Mouse (Mus musculus) adipose tissue, adult 10 weeks (tissue): Measurements from ENCODE around the gene Zfp658. TPM values are rescaled to one million over a fixed set of nuclear protein-coding genes. Genes with fewer than 3 reads are reported as not detected.

Source experiments
- polyA plus RNA-seq: library from polyadenylated mRNA; stranded (reverse); fragments of 350-450 nt; fragmentation: Illumina TruSeq; extraction: RNeasy Lipid Tissue Mini Kit (QIAGEN cat#74804); gene quantifications from one replicate; pipeline ENCODE4 v1.2.3, GENCODE M21; 2014; ENCODE audit warnings: low read depth, low replicate concordance

Gene Zfp658
- polyA plus RNA-seq = 3.3 TPM

GRCm38 (mm10) chr7:43562006-43562633, at the start of gene Zfp658:
Zfp658 (plus strand) TSS chr7:43562256.

GRCm38 (mm10) chr7:43544225-43544977, 17.7 kb upstream of the Zfp658 start, which contains the start of gene Cd33:
Cd33 (minus strand) TSS chr7:43544428.

GRCm38 (mm10) chr7:43579440-43580171, 17.6 kb downstream of the Zfp658 start, which contains the start of gene Zfp719:
Zfp719 (plus strand) TSS chr7:43579610.

GRCm38 (mm10) chr7:43606896-43607742, 45.1 kb downstream of the Zfp658 start, which contains the start of gene Zfp819:
Zfp819 (plus strand) TSS chr7:43607169.

Other genes with a start within 250 kb of the Zfp658 start
- 14.3 TPM for gene Zfp715, start 249.0 kb upstream of the Zfp658 start, polyA plus RNA-seq
- 0.38 TPM for gene Siglecf, start 210.9 kb upstream of the Zfp658 start, polyA plus RNA-seq
- gene Siglecg, start 154.1 kb upstream of the Zfp658 start, polyA plus RNA-seq = 0.65 TPM
- gene Lim2, start 134.6 kb upstream of the Zfp658 start, polyA plus RNA-seq = not detected
- gene Nkg7, start 125.2 kb upstream of the Zfp658 start, polyA plus RNA-seq = 1.7 TPM
- 1.1 TPM for gene Cldnd2, start 121.5 kb upstream of the Zfp658 start, polyA plus RNA-seq
- gene Etfb, start 118.2 kb upstream of the Zfp658 start, polyA plus RNA-seq = 240 TPM
- gene Gm45233, start 118.1 kb upstream of the Zfp658 start, polyA plus RNA-seq = 0.97 TPM
- gene Vsig10l, start 99.1 kb upstream of the Zfp658 start, polyA plus RNA-seq = 3.8 TPM
- gene Iglon5, start 72.2 kb upstream of the Zfp658 start, polyA plus RNA-seq = 1.0 TPM
- 0.27 TPM for gene 4931406B18Rik, start 56.3 kb upstream of the Zfp658 start, polyA plus RNA-seq
- 5.4 TPM for gene Cd33, start 17.8 kb upstream of the Zfp658 start, polyA plus RNA-seq
- gene Zfp719, start 17.4 kb downstream of the Zfp658 start, polyA plus RNA-seq = 6.0 TPM
- gene Zfp819, start 44.9 kb downstream of the Zfp658 start, polyA plus RNA-seq = not detected
- gene Ceacam18, start 72.5 kb downstream of the Zfp658 start, polyA plus RNA-seq = not detected
- gene Siglece, start 97.9 kb downstream of the Zfp658 start, polyA plus RNA-seq = 1.9 TPM
- 9.8 TPM for gene Ctu1, start 109.8 kb downstream of the Zfp658 start, polyA plus RNA-seq
- gene Klk14, start 128.2 kb downstream of the Zfp658 start, polyA plus RNA-seq = 0.32 TPM
- gene Klk13, start 150.3 kb downstream of the Zfp658 start, polyA plus RNA-seq = not detected
- gene Klk12, start 206.6 kb downstream of the Zfp658 start, polyA plus RNA-seq = not detected
- gene Klk11, start 212.3 kb downstream of the Zfp658 start, polyA plus RNA-seq = not detected
- gene Klk10, start 218.8 kb downstream of the Zfp658 start, polyA plus RNA-seq = 0.37 TPM
- not detected for gene Klk9, start 229.6 kb downstream of the Zfp658 start, polyA plus RNA-seq
- gene Klk8, start 235.3 kb downstream of the Zfp658 start, polyA plus RNA-seq = 1.0 TPM
- gene Klk7, start 249.0 kb downstream of the Zfp658 start, polyA plus RNA-seq = not detected